Mouse (Mus musculus) thymus, adult 2 months (tissue): ENCODE results near the gene Pvalb.

ENCODE experiments used
- CTCF ChIP-seq: fragments of 200-500 bp; IDR thresholded peaks from 2 replicates; pipeline ENCODE4 v1.5.1; 2012; ENCODE audit warnings: mild to moderate bottlenecking, control low read depth, low read length, moderate library complexity, borderline replicate concordance; ENCODE audit not compliant: control insufficient read depth, poor library complexity, insufficient read depth; ENCODE audit errors: extremely low read depth
- POLR2A ChIP-seq: fragments of 200-500 bp; IDR thresholded peaks from 2 replicates; pipeline ENCODE4 v1.6.1; 2012; ENCODE audit warnings: mild to moderate bottlenecking, low read length, control low read depth, moderate library complexity; ENCODE audit not compliant: control insufficient read depth, poor library complexity, insufficient read depth; ENCODE audit errors: extremely low read depth

- TF ChIP-seq CTCF (no peak), POLR2A (no peak)
Observed at GRCm38 (mm10) chr15:78205192-78205591, 1.0 kb downstream of the Pvalb start.
